Mouse (Mus musculus): ENCODE results near the gene Chrm1.

Gene Chrm1

DNA sequence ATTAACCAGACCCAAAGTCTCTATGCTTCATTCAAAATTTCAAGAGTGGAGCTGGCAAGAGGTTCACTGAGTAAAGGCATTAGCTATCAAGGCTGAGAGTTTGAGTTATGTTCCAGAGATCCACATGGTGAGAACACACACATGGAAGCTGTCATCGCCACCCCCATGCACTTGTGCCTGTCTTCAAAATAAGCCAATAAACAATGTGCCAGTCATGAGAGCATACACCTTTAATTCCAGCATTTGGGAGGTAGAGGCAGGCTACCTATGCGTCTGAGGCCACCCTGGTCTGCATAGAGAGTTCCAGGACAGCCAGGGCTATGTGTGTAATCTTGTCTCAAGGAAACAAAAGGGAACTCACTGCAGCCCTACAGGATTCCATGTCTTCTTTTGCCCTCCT lies 20.0 kb downstream of the Chrm1 start:
- DNase-seq (ENCODE audit: low read depth): no peak

DNA sequence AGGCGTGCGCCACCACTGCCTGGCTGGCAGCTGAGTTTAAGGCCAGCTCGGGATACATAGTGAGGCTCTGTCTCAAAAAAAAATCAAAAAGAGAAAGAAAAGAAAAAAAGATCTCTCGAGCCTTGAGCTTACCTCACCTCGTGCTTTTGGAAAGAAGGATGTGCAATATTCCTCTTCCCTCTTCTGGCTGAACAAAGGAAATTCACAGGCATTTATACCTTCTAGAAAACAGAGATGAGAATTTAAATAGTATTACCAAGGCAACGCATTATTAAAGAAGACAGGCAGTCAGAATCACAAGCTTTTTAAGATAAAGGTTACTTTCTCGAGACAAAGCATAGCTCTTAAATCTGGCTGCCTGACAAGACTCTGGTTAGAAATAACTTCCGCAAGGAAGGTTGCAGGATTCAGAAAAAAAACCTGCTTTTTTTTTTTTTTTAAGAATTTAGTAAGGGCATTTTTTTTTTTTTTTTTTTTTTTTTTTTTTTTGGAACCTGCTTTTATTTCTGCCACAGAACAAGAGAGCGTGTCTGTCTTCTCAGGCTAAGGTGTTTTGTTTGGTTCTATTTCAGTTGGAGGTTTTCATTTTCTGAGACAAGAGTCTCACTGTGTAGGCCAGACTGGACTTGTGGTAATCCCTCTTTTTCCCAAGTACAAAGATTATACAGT lies 28.4 kb downstream of the Chrm1 start:
- DNase-seq (ENCODE audit: low read depth): no peak

DNA sequence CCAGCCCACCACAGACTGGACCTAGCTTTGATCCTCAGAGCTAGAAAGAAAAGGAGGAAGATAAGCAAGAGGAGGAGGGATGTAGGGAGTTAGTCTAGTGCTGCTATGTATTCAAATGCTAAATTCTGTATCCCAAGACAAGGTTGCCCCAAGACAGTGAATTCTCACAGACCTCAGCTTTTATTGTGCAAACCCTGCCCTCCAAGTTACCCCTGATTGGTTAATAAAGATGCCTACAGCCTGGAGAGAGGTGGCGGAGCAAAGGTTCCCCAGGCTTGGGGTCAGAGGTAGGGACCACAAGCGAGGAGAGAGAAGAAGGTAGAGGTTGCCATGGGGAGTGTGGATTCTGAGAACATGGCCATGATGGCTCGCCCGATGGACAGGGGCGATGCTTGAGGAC lies 29.2 kb downstream of the Chrm1 start:
- no peak for DNase-seq (ENCODE audit: low read depth)

DNA sequence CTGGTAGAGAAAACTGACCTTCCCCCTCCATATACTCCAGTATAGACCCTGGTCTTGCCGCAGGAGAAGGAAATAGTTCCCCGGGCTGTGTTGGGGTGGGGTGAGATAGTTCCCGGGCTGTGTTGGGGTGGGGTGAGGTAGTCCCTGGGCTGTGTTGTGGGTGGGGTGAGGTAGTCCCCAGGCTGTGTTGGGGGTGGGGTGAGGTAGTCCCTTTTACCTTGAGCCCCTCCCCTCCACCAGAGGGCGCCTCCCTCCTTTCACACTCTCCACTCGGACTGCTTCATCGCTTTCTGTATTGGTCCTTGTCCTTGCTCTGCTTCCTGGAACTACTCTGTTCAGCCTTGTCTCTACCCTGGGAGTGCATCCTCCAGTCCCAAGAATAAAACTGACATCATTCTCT lies 31.7 kb downstream of the Chrm1 start:
- DNase-seq (ENCODE audit: low read depth): no peak

DNA sequence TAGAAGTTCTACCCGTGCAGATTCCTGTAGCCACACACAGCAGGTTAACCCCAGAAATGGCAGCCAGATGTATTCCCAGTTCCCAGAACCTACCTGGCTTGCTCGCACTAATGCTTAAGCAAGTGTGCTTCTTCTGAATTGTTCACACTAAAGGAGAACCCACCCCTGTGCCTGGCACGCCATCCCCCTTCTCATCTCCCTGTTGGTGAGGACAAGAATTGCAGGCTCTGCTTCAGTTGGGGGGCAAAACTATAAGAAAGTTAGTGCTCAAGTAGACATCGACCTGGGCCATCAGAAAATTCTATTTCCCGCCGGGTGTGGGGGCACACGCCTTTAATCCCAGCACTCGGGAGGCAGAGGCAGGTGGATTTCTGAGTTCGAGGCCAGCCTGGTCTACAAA lies 36.1 kb downstream of the Chrm1 start:
- no peak for DNase-seq (ENCODE audit: low read depth)

DNA sequence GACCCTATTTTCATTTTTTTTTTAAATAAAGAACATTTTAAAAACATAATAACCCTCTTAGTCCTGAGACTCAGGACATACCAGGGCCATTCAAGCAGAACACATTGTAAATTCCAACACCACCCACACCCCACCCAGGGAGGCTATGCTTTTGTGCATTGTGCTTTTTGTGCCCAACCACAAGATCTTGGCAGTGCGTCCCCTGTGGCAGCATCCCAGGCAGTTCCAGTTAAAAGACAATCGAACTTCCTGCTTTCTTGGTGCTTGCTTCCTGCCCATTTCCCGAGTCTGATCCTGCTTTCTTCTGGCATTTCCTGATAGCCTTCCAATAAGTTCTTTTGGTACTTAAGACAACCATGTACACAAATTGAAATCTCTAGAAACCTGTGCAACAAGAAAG lies 38.9 kb downstream of the Chrm1 start:
- no peak for DNase-seq (ENCODE audit: low read depth)

DNA sequence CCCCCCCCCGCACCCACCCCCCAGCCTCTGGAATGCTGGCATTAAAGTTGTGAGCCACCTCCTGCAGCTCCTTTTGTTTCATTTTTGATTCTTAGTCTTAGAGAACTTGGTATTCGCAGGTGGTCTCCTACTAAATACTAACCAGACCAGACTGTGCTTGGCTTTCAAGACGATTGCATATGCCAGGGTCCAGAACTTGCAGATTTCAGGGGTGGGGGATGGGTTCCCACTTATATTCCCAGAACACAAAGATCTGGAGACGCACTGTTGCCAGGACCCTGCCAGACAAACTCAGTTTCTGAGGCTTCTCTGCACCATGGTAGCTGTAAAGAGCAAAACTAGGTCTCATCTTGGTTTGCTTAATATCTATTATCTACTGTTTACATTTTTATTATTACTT lies 40.0 kb downstream of the Chrm1 start:
- DNase-seq (ENCODE audit: low read depth): no peak

DNA sequence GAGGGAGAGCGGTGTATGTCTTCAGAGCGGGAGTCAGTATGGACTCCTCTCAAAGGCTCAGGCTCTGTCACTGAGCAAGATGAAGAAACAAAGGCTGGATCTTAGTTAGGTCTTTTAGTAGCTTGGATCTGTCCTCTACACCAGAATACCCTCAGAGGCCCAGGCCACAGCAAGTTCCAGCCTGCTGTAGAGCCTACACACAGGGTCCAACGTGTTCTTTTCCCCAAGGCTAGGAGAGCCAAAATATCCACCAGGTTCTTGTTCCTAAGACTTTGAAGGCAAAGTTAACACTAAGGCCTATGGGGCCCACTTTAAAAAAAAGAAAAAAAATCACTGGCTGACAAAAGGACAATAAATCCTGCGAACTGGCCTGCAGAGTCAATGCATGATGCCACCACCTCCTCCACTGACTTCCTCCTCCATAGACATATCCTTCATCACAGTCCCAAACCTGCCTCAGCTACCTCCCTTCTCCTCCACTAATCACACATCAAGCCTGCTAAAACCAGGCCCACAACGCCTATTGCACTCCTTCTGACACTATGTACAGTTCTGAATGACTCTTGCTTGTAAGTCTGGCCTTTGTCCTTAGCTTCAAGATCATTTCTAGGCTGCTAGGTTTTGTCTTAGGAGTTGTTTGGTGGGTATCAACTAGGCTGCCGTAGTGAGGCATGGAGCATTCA lies 41.6 kb downstream of the Chrm1 start:
- no peak for DNase-seq (ENCODE audit: low read depth)

DNA sequence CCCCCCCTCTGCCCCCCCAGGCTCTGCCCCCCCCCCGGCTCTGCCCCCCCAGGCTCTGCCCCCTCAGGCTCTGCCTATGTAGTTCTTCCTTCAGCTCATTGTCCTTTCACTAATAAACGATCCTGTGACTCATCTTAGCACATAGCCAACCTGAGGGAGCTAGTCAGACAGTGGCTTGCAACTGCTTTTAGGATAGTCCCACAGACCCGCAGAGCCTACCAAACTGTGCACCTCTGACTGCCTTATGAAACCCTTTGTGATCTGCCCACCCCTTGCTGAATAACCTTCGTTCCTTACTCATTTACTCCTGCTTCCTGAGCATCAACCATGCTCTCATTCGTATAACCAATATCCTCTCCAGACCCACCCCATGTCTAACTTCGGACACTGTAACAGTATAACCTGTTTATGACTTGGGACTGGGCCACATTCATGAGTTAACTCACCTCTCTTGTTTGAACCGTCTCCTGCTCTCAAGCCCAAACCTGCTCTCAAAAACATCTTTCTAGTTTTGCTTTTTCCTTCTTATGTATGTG lies 42.6 kb downstream of the Chrm1 start:
- DNase-seq (ENCODE audit: low read depth): no peak

DNA sequence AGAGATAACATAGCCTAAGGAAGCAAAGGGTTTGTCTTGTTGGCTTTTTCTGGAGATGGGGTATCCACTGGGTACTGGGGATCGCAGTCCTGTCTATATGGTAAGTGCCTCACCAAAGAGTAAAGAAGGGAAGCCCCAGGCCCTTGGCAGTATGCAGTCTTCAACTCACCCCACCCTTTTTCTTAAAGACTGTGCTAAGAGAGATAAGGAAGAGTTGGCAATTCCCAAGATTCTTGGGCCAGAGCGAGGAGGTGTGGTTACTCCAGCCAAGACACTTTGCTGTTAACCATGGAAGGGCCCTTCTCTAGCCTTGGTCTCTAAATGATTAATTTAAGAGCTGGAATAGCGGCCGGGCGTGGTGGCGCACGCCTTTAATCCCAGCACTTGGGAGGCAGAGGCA lies 43.3 kb downstream of the Chrm1 start:
- no peak for DNase-seq (ENCODE audit: low read depth)

DNA sequence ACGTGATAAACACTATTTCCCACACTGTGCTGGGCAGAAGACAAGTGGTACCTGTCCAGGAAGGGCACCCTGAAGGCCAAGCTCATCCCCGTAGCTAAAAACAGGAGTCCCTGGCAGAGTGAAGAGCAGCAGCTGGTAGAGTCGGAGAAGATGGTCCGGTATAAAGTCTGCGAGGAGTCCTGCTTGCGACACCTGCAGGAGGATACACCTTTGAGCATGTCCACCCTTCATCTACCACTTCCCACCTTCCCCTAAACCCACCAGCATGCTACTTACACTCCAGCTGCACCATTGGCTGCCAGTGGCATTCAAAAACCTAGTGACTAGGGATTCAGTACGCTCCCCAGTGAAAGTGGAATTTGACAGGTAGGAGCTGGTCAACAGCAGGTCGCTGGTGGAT lies 45.4 kb downstream of the Chrm1 start:
- DNase-seq (ENCODE audit: low read depth): no peak

DNA sequence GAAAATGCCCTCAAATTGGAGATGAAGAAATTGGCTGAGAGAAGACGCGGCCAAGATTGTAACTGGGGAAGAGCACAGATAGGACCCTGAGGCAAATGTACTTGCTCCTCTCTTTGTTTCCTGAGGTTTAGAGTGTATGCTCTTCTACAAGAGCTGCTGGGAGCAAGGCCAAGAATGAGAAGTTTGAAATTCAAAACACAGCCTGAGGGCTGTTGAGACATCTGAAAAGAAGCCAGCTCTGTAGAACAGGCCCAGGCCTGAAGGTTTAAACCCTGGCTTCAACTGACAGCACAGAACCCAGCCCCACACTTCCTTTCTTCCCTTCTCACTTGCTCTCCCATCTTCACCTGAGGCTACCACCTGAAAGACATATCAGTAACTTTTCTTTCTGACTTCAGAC lies 46.5 kb downstream of the Chrm1 start:
- no peak for DNase-seq (ENCODE audit: low read depth)

DNA sequence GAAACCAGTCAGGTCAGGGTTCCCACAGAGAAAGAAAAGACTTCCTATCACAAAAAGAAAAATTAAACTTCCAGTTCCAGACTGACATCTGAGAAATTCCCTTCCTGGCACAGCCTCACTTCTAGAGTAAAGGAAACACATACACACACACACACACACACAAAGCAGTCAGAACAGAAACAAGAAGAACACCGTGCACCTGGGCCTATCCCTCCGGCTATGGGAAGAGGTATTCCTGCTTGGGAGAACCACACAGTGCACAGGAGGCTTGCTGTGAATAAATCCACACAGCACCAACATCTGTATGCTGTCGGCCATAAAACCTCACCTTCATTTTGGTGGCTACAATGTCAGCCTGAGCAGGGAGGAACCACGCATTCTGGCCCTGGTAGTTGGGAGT lies 47.9 kb downstream of the Chrm1 start:
- DNase-seq (ENCODE audit: low read depth): no peak

DNA sequence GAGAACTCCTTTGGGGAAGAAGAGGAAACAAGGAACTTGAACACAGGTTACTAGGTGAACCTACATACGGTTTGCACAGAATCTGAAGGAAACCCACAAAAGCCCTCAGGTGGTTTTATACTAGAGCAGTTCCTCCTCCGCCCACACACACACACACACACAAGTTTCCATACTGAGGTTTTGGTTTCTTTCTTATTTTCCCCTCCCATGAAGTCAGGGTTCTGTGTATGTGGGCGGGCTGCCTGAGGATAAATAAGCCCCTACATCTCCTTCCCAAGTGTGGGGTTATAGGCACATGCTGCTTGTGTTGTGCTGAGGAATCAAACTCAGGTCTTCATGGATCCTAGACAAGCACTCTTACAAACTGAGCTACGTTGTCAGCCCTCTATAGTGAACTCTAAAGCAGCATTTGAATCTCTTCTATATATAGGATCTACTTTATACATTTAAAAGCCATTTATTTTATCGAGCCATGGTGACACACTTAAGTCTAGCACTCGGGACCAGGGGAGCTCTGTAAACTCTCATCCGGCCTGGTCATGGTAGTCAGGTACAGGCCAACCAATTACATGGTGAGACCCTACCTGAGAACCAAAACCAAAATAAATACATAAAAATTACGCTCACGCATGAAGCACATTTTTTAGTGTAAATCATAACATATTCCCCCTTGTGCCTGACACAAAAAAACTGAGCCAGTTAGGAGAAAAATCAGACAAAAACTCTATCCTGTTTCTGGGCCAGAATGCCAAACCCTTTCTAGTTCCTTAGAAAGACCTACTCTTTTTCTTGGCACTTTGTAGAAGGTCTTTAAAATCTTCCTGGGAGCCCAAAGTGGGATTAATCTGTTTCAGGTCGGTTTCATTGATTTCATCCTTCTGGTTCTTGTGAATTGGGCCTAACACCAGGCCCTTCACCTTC lies 48.6 kb downstream of the Chrm1 start:
- DNase-seq (ENCODE audit: low read depth): no peak

DNA sequence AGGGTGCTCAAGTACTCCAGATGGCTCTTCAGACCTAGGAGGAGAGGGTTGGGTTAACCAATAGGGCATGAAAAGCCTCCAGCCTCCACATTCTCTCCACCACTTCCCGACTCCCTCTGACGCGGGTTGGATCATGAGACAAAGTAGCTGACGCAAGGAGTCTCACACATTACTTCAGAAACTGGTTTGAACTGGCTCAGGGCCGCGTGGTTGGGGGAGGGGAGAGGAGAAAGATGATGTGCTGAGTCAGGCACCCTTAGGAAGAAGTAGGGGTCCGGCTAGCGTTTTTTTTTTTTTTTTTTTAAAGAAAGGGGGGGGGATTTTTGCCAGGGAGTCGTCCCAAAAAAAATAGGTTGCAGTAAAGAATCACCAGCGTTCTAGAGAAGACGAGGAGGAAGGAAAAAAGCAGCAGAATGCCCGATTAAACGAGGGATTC lies 49.3 kb downstream of the Chrm1 start:
- DNase-seq (ENCODE audit: low read depth): peak; percentile 90

DNA sequence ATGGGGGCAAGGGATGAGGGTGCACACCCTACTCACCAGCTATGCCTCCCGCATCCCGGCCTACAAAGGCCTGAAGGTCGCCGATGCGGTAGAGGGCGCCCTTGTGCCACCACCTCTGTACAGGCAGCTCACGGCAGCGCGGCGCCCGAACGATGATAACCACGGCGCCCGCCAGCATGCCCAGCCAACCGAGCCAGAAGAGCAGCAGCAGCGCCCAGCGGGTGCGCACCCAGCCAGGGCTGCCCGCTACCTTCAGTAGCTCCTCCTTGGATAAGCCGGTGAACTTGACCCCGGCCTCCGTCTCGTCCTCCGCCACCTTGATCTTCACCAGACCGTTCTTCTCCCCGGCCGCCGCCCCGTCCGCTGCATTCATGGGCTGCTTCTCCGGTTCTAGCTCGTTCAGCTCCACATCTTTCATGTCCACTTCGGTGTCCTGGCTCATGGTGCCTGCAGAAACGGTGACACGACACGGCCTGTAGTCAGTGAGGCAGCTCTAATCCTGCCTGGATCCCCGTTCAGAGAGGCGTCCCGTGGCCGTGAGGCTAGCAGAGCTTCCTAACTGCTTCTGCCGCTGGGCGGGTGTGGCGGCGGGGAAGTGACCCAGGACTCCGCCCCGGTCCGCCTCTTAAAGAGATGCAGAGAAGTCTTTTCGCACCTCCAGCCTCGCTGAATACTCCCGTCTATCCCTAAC lies 49.9 kb downstream of the Chrm1 start:
- peak; percentile 83 for DNase-seq (ENCODE audit: low read depth)

DNA sequence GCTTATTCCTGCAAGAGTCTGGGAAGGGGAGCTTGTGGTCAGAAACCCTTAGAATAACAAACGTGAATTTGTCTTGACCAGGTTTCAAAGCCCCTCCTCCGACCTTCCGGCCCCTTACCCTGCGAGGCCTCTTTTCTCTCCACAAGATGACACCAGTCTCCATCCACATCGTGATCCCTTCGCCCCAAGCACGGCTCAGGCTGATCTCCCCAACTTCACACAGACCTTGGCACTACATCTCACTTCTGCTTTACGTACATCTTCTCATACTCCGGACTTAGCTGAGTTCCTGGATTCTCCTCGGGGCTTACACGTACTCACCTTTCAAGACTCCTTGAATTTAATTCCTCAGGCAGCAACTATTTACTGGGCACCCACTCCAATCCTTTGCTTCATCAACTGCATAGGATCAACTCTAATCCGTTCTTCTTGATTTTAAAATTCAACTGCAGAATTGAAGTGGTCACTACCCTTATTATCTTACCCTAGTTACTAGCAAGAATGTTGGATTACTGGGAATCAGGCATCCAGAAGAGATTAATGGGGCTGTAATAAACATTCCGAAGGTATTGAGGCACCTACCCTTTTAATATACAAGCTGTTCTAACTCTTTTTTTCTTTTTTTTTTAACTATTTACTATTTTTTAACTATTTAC lies 50.5 kb downstream of the Chrm1 start:
- DNase-seq (ENCODE audit: low read depth): no peak

DNA sequence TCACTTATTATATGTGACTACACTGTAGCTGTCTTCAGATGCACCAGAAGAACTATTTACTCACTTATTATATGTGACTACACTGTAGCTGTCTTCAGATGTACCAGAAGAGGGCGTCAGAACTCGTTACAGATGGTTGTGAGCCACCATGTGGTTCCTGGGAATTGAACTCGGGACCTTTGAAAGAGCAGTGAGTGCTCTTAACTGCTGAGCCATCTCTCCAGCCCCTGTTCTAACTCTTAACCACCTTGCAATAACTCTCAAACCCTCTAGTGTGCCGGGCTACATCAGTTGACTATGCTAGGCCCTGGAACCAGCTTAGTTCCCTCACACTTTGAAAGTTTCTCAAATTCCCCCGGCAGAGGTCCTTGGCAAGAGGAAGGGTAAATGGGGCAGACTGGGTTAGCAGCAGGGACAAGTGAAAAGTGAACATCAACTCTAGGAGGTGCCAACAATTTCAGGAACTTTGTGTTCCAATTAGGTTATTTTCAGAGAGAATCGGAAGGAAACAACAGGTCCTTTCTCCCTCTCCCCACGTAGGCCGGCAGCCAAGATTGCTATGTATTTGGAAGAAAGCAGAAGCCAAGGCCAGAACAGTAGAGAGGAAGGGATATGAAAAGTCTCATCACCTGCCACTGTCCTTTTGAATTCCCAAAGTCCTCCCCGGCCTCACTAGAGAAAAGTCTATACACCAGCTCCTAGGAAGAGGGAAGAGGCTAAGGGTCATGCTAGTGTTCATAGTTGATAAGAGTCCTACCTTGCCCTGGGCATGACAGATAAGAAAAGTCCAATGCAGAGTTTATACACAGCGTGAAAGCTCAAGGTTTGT lies 51.3 kb downstream of the Chrm1 start:
- no peak for DNase-seq (ENCODE audit: low read depth)

DNA sequence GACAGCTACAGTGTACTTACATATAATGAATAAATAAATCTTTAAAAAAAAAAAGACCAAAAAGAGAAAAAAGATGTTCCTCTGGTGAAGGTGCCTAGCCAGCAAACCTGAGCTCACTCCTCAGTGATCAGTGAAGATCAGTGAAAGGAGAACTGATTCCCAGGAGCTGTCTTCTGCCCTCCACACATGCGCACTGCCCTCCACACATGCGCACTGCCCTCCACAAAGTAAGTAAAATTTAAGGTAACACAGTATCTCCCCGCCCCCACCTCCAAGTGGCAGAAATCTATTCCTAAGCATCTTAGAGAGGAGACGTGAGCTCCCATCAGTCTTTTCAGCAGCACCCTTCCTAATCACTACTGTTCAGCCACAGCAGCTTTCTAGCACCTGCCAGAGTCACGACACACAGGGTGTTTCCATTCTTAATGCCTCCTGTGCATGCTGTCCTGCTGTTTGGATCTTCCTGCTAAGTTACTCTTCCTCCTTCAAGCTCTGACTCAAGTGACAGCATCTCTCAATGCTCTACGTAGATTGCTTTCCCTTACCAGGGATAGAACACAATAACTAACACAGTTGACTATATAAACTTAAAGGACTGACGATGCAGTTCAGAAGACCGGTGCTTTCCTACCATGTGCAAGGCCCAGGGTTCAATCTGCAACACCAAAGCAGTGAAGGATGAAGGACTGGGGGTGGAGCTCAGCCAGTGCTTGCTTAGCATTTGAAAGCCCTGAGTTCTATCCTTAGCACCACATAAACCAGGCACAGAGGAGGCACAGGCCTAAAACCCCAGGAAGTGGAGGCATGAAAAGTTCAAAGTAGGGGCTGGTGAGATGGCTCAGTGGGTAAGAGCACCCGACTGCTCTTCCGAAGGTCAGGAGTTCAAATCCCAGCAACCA lies 52.5 kb downstream of the Chrm1 start:
- DNase-seq (ENCODE audit: low read depth): no peak
